17 mouse cellular contexts compared by ENCODE assay signal in genomic region chr1:58409553-58410197, GRCm38 (mm10). TPM values are rescaled to one million over a fixed set of nuclear protein-coding genes. Genes with fewer than 3 reads are reported as not detected.
DNase-seq lines count a peak whose midpoint lies in the region; ATAC-seq and TF ChIP-seq lines count a peak whose summit lies in the region.
"Had no signal": no experiment of that assay in that cellular context is flagged by ENCODE, and none has a peak within 500 bp of the region (broad histone marks: within the 10 kb centered on the region; RNA-seq: fewer than 3 reads in every experiment).

No protein-coding gene starts in this region.

- DNase-seq in heart, adult 11 months: peak; percentile 84
- no peak for DNase-seq in heart, adult 9 months (ENCODE audit: low spot score in 2 of 2)
- DNase-seq in limb, embryonic 10.5 days (ENCODE audit: low spot score): no peak
- DNase-seq in A20 (ENCODE audit: low read depth, low spot score): peak; percentile 37
- DNase-seq in MEL (ENCODE audit: low read depth, low spot score): peak; percentile 26
- DNase-seq in cerebellum, postnatal 10 days: no peak
- DNase-seq in thymus, postnatal 25 days: no peak
- DNase-seq: cerebellum, postnatal 25 days; gastrocnemius, postnatal 25 days; kidney, postnatal 10 days; right cerebral cortex, postnatal 25 days had no signal

- H3K4me3 ChIP-seq in limb, embryonic 13.5 days: no peak overlapping the region
- H3K4me3 ChIP-seq in limb, embryonic 10.5 days: no peak overlapping the region
- no peak overlapping the region for H3K4me3 ChIP-seq in MEL (ENCODE audit: control insufficient read depth in 1 of 2, insufficient read depth in 1 of 2, low read depth in 2 of 2, low read length in 2 of 2)
- H3K4me3 ChIP-seq: heart, embryonic 12.5 days; lung, embryonic 15.5 days; megakaryocyte, embryonic 14.5 days; neural tube, embryonic 15.5 days had no signal

- no peak; a peak in 1 of 4 replicates for TF ChIP-seq POLR2A in MEL (IDR thresholded peaks at IDR 0.05; ENCODE audit: control insufficient read depth in 1 of 2, insufficient read depth in 1 of 2, low read depth in 1 of 2, low read length in 2 of 2, poor library complexity in 1 of 2)

- TF ChIP-seq RAD21 in MEL (IDR thresholded peaks at IDR 0.05; ENCODE audit: low read depth, low read length): no peak

- WGBS in limb, embryonic 13.5 days: 78% methylated on average over 5 of the region's 5 CpGs
- 83% methylated on average over 5 of the region's 5 CpGs for WGBS in limb, embryonic 10.5 days

- no peaks in the 10 kb centered on the region for H3K79me2 ChIP-seq in MEL (ENCODE audit: control insufficient read depth, insufficient read depth, low read length, poor library complexity)

- H3K27ac ChIP-seq in limb, embryonic 13.5 days: no peak overlapping the region
- H3K27ac ChIP-seq in limb, embryonic 10.5 days: no peak overlapping the region
- H3K27ac ChIP-seq in MEL (ENCODE audit: control insufficient read depth, low read depth, low read length): no peak overlapping the region
- H3K27ac ChIP-seq: lung, embryonic 15.5 days; neural tube, embryonic 15.5 days had no signal

- no peaks in the 10 kb centered on the region for H3K27me3 ChIP-seq in limb, embryonic 13.5 days
- H3K27me3 ChIP-seq in limb, embryonic 10.5 days (ENCODE audit: low read depth, poor library complexity, severe bottlenecking): no peaks in the 10 kb centered on the region
- H3K27me3 ChIP-seq in MEL (ENCODE audit: control insufficient read depth in 1 of 2, insufficient read depth in 2 of 2, low read length in 2 of 2): no peaks in the 10 kb centered on the region
- H3K27me3 ChIP-seq: heart, embryonic 12.5 days; lung, embryonic 15.5 days; megakaryocyte, embryonic 14.5 days; neural tube, embryonic 15.5 days had no signal

- TF ChIP-seq CTCF in MEL (IDR thresholded peaks at IDR 0.05 in 2 of 3, conservative IDR thresholded peaks at IDR 0.05 in 1 of 3; ENCODE audit: control insufficient read depth in 1 of 3, insufficient read depth in 1 of 3, low read depth in 2 of 3, low read length in 3 of 3, poor library complexity in 1 of 3, severe bottlenecking in 1 of 3): no peak

- no peak overlapping the region for H3K9ac ChIP-seq in limb, embryonic 13.5 days
- H3K9ac ChIP-seq in MEL (ENCODE audit: control insufficient read depth, low read depth, low read length, poor library complexity, severe bottlenecking): no peak overlapping the region
- H3K9ac ChIP-seq: heart, embryonic 12.5 days; lung, embryonic 15.5 days; neural tube, embryonic 15.5 days had no signal

- no peak for TF ChIP-seq EP300 in MEL (IDR thresholded peaks at IDR 0.05; ENCODE audit: low read depth in 1 of 2, low read length in 2 of 2)

- no peak overlapping the region for H3K4me2 ChIP-seq in limb, embryonic 13.5 days (replicated peaks)
- H3K4me2 ChIP-seq: heart, embryonic 12.5 days; lung, embryonic 15.5 days; neural tube, embryonic 15.5 days had no signal

- H3K9me3 ChIP-seq in limb, embryonic 13.5 days: no peaks in the 10 kb centered on the region
- H3K9me3 ChIP-seq in limb, embryonic 10.5 days (replicated peaks): no peaks in the 10 kb centered on the region
- no peaks in the 10 kb centered on the region for H3K9me3 ChIP-seq in MEL (replicated peaks; ENCODE audit: insufficient read depth, low read length)
- H3K9me3 ChIP-seq: G1E; heart, embryonic 12.5 days; lung, embryonic 15.5 days; megakaryocyte, embryonic 14.5 days; neural tube, embryonic 15.5 days had no signal

- H3K36me3 ChIP-seq in limb, embryonic 13.5 days: peaks cover 73% of the 10 kb centered on the region
- H3K36me3 ChIP-seq in limb, embryonic 10.5 days: peaks cover 90% of the 10 kb centered on the region
- H3K36me3 ChIP-seq in MEL (ENCODE audit: control insufficient read depth in 1 of 2, insufficient read depth in 2 of 2, low read length in 2 of 2): peaks cover 0 to 27% of the 10 kb centered on the region in 2 experiments; a peak in 2 of 4 replicates

- ATAC-seq in limb, embryonic 13.5 days (ENCODE audit: low FRiP score, low read depth): peak; percentile 24; the same call in 1 of the 2 replicates

- no peaks in the 10 kb centered on the region for H3K4me1 ChIP-seq in limb, embryonic 13.5 days
- H3K4me1 ChIP-seq in limb, embryonic 10.5 days: no peaks in the 10 kb centered on the region
- no peaks in the 10 kb centered on the region for H3K4me1 ChIP-seq in MEL (ENCODE audit: control insufficient read depth in 1 of 2, insufficient read depth in 2 of 2, low read length in 2 of 2)
- H3K4me1 ChIP-seq: heart, embryonic 12.5 days; lung, embryonic 15.5 days; neural tube, embryonic 15.5 days had no signal

TF ChIP-seq in MEL, 35 proteins besides CTCF, POLR2A, EP300 and RAD21:
- no peak for TF ChIP-seq E2F4 (IDR thresholded peaks at IDR 0.05; ENCODE audit: borderline replicate concordance, low read depth, low read length)
- TF ChIP-seq MAX (IDR thresholded peaks at IDR 0.05; ENCODE audit: low read length): no peak
- no peak for TF ChIP-seq TCF12 (IDR thresholded peaks at IDR 0.05; ENCODE audit: low read depth, low read length)
- TF ChIP-seq ZKSCAN1 (IDR thresholded peaks at IDR 0.05; ENCODE audit: low read depth, low read length): no peak

RNA-seq across cellular contexts. Expression of gene Clk1, which starts 14.2 kb away (rescaled TPM):
- polyA plus RNA-seq in limb, embryonic 13.5 days (2015; fragmentation: Nextera tagmentation; extraction: Ambion mirVana): 230 and 244 TPM in 2 replicates
- polyA plus RNA-seq in limb, embryonic 10.5 days (2016; fragmentation: Nextera tagmentation; extraction: Ambion mirVana): 111 and 153 TPM in 2 replicates
- total RNA-seq in MEL (2012; rRNA removed): 32.5 and 35.8 TPM in 2 replicates
- 1,000 to 10,000 TPM in 1 of 2 experiments, 10 to 100 TPM in 1; 41.1 to 1,029 TPM for polyA plus RNA-seq in MEL (2012; ENCODE audit: insufficient read depth in 1 of 2, insufficient read length in 2 of 2, low read depth in 1 of 2, low replicate concordance in 2 of 2, missing spikeins in 1 of 2)

RNA-seq across cellular contexts. Expression of gene Bzw1, which starts 17.0 kb away (rescaled TPM):
- 362 and 384 TPM in 2 replicates for polyA plus RNA-seq in limb, embryonic 13.5 days (2015; fragmentation: Nextera tagmentation; extraction: Ambion mirVana)
- polyA plus RNA-seq in limb, embryonic 10.5 days (2016; fragmentation: Nextera tagmentation; extraction: Ambion mirVana): 419 and 449 TPM in 2 replicates
- total RNA-seq in MEL (2012; rRNA removed): 199 and 221 TPM in 2 replicates
- 100 to 1,000 TPM; 242 to 268 TPM for polyA plus RNA-seq in MEL (2012; ENCODE audit: insufficient read depth in 1 of 2, insufficient read length in 2 of 2, low read depth in 1 of 2, low replicate concordance in 2 of 2, missing spikeins in 1 of 2)

RNA-seq across cellular contexts. Expression of gene Nif3l1, which starts 35.3 kb away (rescaled TPM):
- 55.1 and 56.8 TPM in 2 replicates for polyA plus RNA-seq in limb, embryonic 13.5 days (2015; fragmentation: Nextera tagmentation; extraction: Ambion mirVana)
- polyA plus RNA-seq in limb, embryonic 10.5 days (2016; fragmentation: Nextera tagmentation; extraction: Ambion mirVana): 77.7 and 86.3 TPM in 2 replicates
- 26.9 and 28.5 TPM in 2 replicates for total RNA-seq in MEL (2012; rRNA removed)
- 10 to 100 TPM in 1 of 2 experiments, not detected in 1; 32.8 TPM for polyA plus RNA-seq in MEL (2012; ENCODE audit: insufficient read depth in 1 of 2, insufficient read length in 2 of 2, low read depth in 1 of 2, low replicate concordance in 2 of 2, missing spikeins in 1 of 2)

RNA-seq across cellular contexts. Expression of gene Ppil3, which starts 35.6 kb away (rescaled TPM):
- 63.5 and 64.6 TPM in 2 replicates for polyA plus RNA-seq in limb, embryonic 13.5 days (2015; fragmentation: Nextera tagmentation; extraction: Ambion mirVana)
- polyA plus RNA-seq in limb, embryonic 10.5 days (2016; fragmentation: Nextera tagmentation; extraction: Ambion mirVana): 61.5 and 64.8 TPM in 2 replicates
- 74.3 and 84.9 TPM in 2 replicates for total RNA-seq in MEL (2012; rRNA removed)
- 100 to 1,000 TPM in 1 of 2 experiments, 10 to 100 TPM in 1; 76.8 to 503 TPM for polyA plus RNA-seq in MEL (2012; ENCODE audit: insufficient read depth in 1 of 2, insufficient read length in 2 of 2, low read depth in 1 of 2, low replicate concordance in 2 of 2, missing spikeins in 1 of 2)

Comparison
In these comparisons a context has a peak if more than half of its experiments do, and no peak if none do; other contexts are left out.
1. DNase-seq: peak in heart, adult 11 months (single experiment), A20 (single experiment) and MEL (single experiment); none in heart, adult 9 months (0 of 2), limb, embryonic 10.5 days (single experiment), cerebellum, postnatal 10 days (0 of 2) and thymus, postnatal 25 days (single experiment).